Mouse (Mus musculus) lung, postnatal 36 days (tissue): ENCODE data around the gene Cntd1.

Experiments used
- DNase-seq: peaks from one replicate; pipeline ENCODE4 v3.0.0; 2022; ENCODE audit warnings: mixed read lengths

Cntd1 gene

DNA sequence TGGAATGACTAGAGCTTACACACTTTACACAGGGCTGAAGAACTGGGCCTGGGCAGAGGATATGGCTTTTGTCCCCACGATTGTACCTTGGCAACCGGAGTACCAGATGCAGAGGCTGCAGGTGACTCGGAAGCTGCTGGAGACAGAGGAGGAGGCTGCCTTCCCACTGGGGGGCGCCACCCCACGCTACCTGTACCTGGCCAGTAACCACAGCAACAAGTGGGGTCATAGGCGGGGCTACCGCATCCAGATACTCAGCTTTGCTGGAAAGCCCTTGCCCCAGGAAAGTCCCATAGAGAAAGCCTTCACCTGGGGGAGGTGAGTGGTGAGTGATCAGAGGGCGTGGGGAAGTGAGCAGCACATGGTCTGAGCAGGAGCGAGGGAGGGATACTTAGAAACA lies 56.9 kb downstream of the Cntd1 start:
- DNase-seq = no peak

DNA sequence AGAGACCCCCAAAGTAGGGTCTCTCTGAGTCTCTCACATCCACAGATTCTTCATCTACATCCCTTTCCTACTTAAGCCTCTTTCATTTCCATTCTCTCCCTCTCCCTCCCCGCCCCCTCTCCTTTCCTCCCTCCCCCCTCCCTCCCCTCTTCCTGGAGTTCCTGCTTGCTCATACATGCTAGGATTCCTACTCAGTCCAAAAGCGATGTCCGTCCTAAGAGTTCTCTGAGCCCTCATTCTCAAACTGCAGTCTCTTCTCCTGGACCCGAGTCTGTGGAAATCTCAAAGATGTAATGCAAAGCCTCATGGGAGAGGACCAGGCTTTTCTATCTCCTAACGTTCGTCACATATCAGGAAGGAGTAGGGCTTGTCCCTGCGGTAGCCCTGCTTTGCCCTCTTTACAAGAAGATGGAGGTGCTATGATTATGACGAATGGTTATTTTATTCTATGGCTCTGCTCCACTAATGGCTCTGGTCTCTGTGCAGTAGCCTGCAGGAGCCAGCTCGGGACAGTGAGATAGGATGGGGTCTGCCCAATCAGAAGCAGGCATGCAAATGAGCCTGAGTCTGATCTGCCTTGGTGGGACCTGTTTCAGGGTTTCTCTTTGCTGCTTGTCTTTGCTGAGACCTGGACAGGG lies 59.4 kb downstream of the Cntd1 start:
- peak; percentile 32 for DNase-seq
